Mouse (Mus musculus) stomach, embryonic 14.5 days (tissue): ENCODE results near the gene Mfsd6. TPM values are rescaled to one million over a fixed set of nuclear protein-coding genes. Genes with fewer than 3 reads are reported as not detected.

Experiments used
- ATAC-seq: fragments of 200-750 bp; cut with Nextera tagmentation; 2 replicates; pipeline ENCODE4 v1.8.0; 2017; ENCODE audit warnings: low read depth, moderate TSS enrichment; ENCODE audit not compliant: insufficient number of reproducible peaks, insufficient read depth, low FRiP score
- H3K27ac ChIP-seq: fragments of 300-500 bp; sonication (generic); 2 replicates; pipeline ENCODE4 v1.5.1; 2014; ENCODE audit warnings: mild to moderate bottlenecking, low read length, moderate library complexity, mixed read lengths
- H3K27me3 ChIP-seq: fragments of 300-500 bp; sonication (generic); 2 replicates; pipeline ENCODE4 v1.6.1; 2014; ENCODE audit warnings: low read length, control low read depth, mixed read lengths; ENCODE audit not compliant: control insufficient read depth, insufficient read depth
- H3K36me3 ChIP-seq: fragments of 300-500 bp; sonication (generic); 2 replicates; pipeline ENCODE4 v1.6.1; 2014; ENCODE audit warnings: mild to moderate bottlenecking, control low read depth, low read length, moderate library complexity, mixed read lengths; ENCODE audit not compliant: control insufficient read depth, insufficient read depth
- H3K4me1 ChIP-seq: fragments of 300-500 bp; sonication (generic); 2 replicates; pipeline ENCODE4 v1.6.1; 2014; ENCODE audit warnings: low read length, control low read depth, mixed read lengths; ENCODE audit not compliant: control insufficient read depth, insufficient read depth
- H3K4me2 ChIP-seq: fragments of 300-500 bp; sonication (generic); replicated peaks from 2 replicates; pipeline ENCODE4 v1.6.1; 2014; ENCODE audit warnings: low read depth, low read length, control low read depth
- H3K4me3 ChIP-seq: fragments of 300-500 bp; sonication (generic); 2 replicates; pipeline ENCODE4 v1.5.1; 2014; ENCODE audit warnings: low read depth, low read length, control low read depth
- H3K9ac ChIP-seq: fragments of 300-500 bp; sonication (generic); replicated peaks from 2 replicates; pipeline ENCODE4 v1.6.1; 2014; ENCODE audit warnings: low read depth, mild to moderate bottlenecking, control low read depth, low read length, moderate library complexity, mixed read lengths
- H3K9me3 ChIP-seq: fragments of 300-500 bp; sonication (generic); 2 replicates; pipeline ENCODE4 v1.6.1; 2016; ENCODE audit warnings: low read depth, low read length, control low read depth; ENCODE audit not compliant: control insufficient read depth
- WGBS: fragments of 180-500 bp; shearing (Covaris S2); extraction: QIAGEN DNeasy Blood & Tissue Kit; methylation state at CpG from one replicate; pipeline ENCODE4 v1.1.7; 2014; 5-methylcytosine and 5-hydroxymethylcytosine counted together
- polyA plus RNA-seq: library from polyadenylated mRNA; unstranded; fragments of >200 nt; fragmentation: Nextera tagmentation; extraction: Ambion mirVana; gene quantifications from 2 replicates; pipeline ENCODE4 v1.2.1, GENCODE M21; 2014

Gene Mfsd6
- polyA plus RNA-seq = 6.4 and 6.6 TPM in 2 replicates

DNA sequence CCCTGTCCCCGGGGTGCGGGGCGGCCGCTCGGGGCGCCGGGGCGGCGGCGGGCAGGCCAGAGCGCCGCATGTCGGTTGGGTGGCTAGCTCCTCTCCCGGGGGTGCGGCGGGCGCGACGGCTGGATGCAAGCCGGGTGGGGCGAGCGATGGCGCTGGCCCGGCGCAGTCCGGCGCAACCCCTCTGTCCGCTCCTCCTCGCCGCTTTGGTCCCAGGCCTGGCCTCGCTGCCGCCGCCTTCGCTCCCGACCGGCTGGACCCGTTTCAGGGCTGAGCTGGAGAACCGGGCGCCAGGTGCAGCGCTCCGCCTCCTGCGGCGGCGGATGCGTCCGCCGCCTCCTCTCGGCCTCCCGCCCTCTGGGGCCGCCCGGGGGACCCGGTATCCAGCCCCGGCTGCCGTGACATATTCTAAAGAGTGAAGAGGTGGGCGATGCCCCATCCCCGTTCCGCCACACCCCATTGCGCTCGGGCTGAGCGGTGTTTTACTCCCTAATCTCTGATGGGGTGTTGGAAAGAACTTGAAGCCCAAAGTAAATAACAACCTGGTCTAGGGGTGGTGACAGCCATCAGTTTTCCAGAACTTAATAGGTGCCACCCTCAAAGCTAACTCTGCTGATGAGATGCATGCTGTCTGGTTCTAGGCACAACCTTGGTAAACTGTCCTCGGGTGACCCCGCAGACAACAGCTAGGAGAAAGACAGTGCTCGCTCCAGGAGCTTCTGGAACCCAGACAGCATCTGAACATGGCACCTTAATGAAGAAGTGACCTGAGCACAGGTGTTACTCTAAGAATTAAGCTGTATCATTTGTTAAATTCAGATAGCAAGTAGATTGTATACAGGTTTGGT lies at the start of gene Mfsd6:
TSS of gene Mfsd6 (minus strand) at position 407 of the 845 bp plus-strand sequence.
- Histone ChIP-seq H3K4me3 (peak within 1 kb of the TSS; percentile 78), H3K27ac (peak within 1 kb of the TSS; percentile 52), H3K36me3 (no peaks in the 10 kb centered on the region), H3K4me2 (peak within 1 kb of the TSS; percentile 93), H3K27me3 (no peaks in the 10 kb centered on the region), H3K9me3 (no peaks in the 10 kb centered on the region), H3K4me1 (0 out of 2 replicates have a peak, but pooled peaks cover 3% of the 10 kb centered on the region), H3K9ac (peak within 1 kb of the TSS; percentile 47)
- WGBS = 2% methylated on average over 51 of the region's 63 CpGs
- ATAC-seq = peak; percentile 79

DNA sequence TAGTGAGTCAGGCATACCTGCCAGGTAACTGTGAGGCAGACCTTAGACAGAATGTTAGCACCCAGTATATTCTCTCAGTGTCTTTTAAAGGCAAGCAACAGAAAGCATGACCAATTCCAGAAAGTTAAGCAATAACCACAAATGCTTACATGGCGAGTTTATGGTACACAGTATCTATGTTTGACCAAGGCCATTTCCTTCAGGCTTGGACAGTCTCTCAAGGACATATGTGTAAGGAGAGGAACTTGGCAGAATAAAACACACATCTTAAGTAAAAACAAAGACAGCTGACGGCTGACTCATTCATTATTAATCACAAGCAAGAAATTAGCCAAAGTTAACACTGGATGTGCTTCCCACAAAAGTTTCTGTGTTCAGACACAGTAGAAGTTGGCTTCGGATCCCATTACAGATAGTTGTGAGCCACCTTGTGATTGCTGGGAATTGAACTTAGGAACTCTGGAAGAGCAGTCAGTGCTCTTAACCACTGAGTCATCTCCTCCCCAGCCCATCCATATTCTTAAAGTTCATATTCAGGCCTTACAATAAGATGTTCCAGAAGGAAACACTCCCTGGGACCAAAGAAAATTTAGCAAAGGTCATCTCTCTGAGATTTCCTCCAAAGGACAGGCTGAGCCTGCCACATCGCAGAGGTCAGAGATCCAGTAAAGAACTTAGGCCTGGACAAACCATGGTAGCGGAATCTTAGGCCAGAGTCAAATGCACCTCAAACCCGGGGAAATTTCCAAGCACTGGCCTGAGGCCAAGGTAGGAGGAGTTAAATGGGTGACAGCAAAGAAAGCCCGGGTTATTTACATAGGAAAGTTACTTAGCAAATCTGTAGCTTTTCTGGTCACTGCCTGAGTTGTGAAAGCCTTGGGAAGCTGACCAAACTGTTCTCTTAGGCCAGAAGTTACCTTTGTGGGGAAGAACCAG lies 38.2 kb upstream of the Mfsd6 start:
- Histone ChIP-seq H3K4me1 (no peaks in the 10 kb centered on the region), H3K27ac (no peak overlapping the region), H3K4me3 (no peak overlapping the region), H3K9ac (no peak overlapping the region), H3K36me3 (no peaks in the 10 kb centered on the region), H3K4me2 (no peak overlapping the region), H3K27me3 (no peaks in the 10 kb centered on the region), H3K9me3 (no peaks in the 10 kb centered on the region)
- 70% methylated on average over 7 of the region's 7 CpGs for WGBS
- no peak for ATAC-seq

DNA sequence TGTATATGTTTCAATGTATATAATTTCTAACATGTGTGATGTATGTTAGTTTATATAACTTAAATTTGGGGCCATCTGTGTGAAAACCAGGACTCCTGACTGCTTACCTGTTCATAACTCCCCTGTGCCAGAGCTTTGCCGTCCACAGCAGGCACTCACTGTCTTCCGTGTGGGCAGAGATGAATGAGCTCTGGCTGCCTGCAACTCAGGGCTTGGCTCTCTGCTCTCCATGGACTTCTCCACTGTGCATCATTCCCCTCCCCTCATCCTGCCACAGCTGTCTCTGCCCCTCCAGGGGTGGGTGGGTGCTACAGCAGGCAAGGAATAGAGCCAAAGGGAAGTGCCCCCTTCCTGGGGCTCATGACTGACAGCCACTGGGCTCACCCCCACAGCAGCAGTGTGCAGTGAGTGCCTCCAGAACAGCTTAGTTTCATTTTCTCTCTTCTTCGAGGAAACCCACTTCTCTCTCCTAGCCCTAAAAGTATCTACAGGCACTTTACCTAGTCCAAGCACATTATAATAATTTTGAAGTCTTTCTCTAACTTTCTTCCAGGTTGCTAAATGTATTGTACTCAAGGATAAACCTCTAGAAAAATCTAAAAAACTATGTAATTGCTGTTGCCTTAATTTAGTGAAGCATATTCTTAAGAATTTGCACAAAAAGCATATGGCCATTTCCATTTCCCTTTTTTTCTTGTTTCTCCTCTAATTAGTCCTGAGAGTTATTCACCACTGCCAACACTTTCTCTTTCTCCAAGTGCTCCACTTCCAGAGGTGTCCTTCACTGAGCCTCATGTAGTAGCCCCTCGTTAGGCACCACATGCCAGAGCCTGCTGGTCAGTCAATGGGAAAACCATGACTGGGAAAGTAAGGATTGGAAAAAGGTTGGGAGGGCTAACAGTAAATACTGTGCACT lies 36.9 kb upstream of the Mfsd6 start:
- H3K27me3 ChIP-seq = no peaks in the 10 kb centered on the region
- no peaks in the 10 kb centered on the region for H3K4me1 ChIP-seq
- no peak overlapping the region for H3K4me3 ChIP-seq
- H3K9ac ChIP-seq = no peak overlapping the region
- no peak overlapping the region for H3K4me2 ChIP-seq
- no peaks in the 10 kb centered on the region for H3K9me3 ChIP-seq
- H3K36me3 ChIP-seq = no peaks in the 10 kb centered on the region
- WGBS = 60% methylated on average over 4 of the region's 4 CpGs
- no peak for ATAC-seq
- no peak overlapping the region for H3K27ac ChIP-seq

DNA sequence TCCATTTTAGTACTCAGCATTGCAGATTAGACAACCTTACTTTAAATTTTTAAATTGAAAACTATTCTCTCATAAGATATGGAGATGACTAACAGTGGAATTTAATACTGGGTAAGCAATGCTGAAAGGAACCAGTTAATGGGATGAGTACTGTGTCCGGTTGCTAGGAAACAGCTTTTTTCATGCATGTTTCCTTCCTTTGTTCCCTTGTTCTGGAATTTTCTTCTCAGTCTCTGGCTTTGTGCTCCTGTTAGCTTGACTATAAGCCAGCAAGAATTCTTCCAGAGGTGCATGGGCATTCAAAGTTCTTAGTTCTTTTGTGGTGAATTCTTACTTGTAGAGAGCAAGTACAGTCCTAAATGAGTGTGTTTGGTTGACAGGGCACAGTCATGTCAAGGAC lies 30.9 kb upstream of the Mfsd6 start:
- no peak overlapping the region for H3K9ac ChIP-seq
- no peaks in the 10 kb centered on the region for H3K4me1 ChIP-seq
- no peak overlapping the region for H3K4me3 ChIP-seq
- no peaks in the 10 kb centered on the region for H3K36me3 ChIP-seq
- H3K27me3 ChIP-seq = no peaks in the 10 kb centered on the region
- no peak overlapping the region for H3K4me2 ChIP-seq
- ATAC-seq = no peak
- no peaks in the 10 kb centered on the region for H3K9me3 ChIP-seq
- WGBS = 84% methylated on average over 1 of the region's 1 CpGs
- no peak overlapping the region for H3K27ac ChIP-seq

DNA sequence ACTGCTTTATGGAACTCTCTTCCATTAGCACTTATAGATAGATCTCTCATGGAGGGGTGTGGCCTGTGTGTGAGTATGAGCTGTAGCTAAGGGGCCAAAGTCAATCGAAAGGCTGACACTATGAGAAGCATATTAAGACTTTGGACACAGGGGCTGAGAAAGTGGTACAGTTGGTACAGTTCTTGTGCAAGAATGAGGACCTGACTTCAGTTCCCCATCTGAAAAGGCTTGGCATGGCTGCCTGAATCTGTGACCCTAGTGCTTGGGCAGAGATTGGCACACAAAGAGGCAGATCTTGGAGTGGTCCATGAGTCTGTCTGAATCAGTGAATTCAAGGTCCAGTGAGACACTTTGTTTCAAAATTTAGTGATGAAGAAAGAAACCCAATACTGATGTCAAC lies 27.1 kb upstream of the Mfsd6 start:
- Histone ChIP-seq H3K4me2 (no peak overlapping the region), H3K27ac (no peak overlapping the region), H3K27me3 (no peaks in the 10 kb centered on the region), H3K36me3 (no peaks in the 10 kb centered on the region), H3K4me3 (no peak overlapping the region), H3K9ac (no peak overlapping the region), H3K9me3 (no peaks in the 10 kb centered on the region), H3K4me1 (no peaks in the 10 kb centered on the region)
- WGBS = 81% methylated on average over 1 of the region's 1 CpGs
- no peak for ATAC-seq

DNA sequence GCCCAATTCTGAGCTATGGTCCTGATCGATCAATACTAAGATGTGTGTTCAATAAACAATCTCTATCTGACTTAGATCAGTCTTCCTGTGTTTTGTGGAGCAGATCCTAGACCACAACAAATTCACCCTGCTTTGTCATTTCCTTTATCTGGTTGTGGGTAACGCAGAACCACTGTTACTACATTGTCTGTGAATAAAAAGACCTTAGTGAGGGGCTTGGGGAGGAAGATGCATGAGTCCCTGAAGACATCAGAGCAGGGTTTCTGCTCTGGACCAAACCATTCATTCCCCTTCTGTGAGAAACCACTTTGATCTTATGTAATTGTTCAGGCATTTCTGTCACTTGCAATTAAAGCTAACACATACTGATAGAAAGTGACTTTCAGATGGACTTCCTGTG lies 26.6 kb upstream of the Mfsd6 start:
- no peak overlapping the region for H3K9ac ChIP-seq
- no peak overlapping the region for H3K4me2 ChIP-seq
- no peaks in the 10 kb centered on the region for H3K36me3 ChIP-seq
- WGBS = 82% methylated on average over 2 of the region's 2 CpGs
- ATAC-seq = no peak
- H3K4me1 ChIP-seq = no peaks in the 10 kb centered on the region
- H3K9me3 ChIP-seq = no peaks in the 10 kb centered on the region
- no peak overlapping the region for H3K4me3 ChIP-seq
- no peaks in the 10 kb centered on the region for H3K27me3 ChIP-seq
- H3K27ac ChIP-seq = no peak overlapping the region

DNA sequence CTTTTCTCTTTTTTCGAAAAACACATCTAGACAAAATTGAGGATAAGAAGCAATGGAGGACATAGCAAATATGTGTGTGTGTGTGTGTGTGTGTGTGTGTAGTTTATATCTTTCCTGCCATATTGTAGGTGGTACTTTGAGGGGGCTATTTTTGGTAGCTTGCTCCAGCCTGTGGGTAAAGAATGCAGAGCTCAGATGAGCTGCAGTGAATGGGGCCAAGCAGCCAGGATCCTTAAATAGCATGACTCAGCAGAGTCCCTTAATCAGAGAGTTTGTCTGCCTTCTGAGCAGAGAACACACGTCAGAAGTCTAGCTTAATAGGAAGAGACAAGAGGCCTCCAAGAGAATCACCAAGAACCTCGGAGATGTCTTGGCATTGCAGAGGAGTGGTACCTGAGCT lies 25.4 kb upstream of the Mfsd6 start:
- H3K27ac ChIP-seq = no peak overlapping the region
- WGBS = 69% methylated on average over 3 of the region's 3 CpGs
- H3K9me3 ChIP-seq = no peaks in the 10 kb centered on the region
- no peak overlapping the region for H3K9ac ChIP-seq
- no peaks in the 10 kb centered on the region for H3K36me3 ChIP-seq
- no peak for ATAC-seq
- no peak overlapping the region for H3K4me2 ChIP-seq
- no peaks in the 10 kb centered on the region for H3K4me1 ChIP-seq
- H3K27me3 ChIP-seq = no peaks in the 10 kb centered on the region
- no peak overlapping the region for H3K4me3 ChIP-seq

DNA sequence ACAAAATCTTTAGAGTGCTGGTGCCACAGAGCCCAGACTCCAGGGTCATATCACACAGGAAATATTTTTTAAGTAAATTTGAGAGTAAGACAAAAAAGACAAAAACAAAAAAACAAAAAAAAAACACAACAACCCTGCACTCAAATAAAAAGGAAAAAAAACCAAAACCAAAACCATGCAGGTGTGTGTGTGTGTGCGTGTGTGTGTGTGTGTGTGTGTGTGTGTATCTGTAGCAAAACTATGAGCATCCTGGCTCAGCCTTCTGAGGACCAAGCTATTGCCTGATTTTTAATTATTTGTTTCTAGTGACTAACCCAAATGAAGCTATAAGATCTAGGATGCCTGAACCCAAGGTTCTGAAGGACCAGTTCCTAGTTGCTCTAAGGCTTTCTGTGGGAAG lies 24.4 kb upstream of the Mfsd6 start:
- WGBS = 91% methylated on average over 1 of the region's 1 CpGs
- Histone ChIP-seq H3K27ac (no peak overlapping the region), H3K4me2 (no peak overlapping the region), H3K9me3 (no peaks in the 10 kb centered on the region), H3K27me3 (no peaks in the 10 kb centered on the region), H3K36me3 (no peaks in the 10 kb centered on the region), H3K9ac (no peak overlapping the region), H3K4me3 (no peak overlapping the region), H3K4me1 (no peaks in the 10 kb centered on the region)
- no peak for ATAC-seq
